Mouse (Mus musculus): ENCODE measurements at regions not wholly inside any gene's neighbourhood (a gene's known extent, or its start where the extent isn't known, plus 50 kb on each side); places are given as distances from the start of the nearest gene placed in this dataset.

- no peak for DNase-seq (ENCODE audit: low spot score in 2 of 2)
These were observed 124.7 kb upstream of the Defb41 start for GRCm38 (mm10) chr1:18389591-18389990.

GRCm38 (mm10) chr1:18384079-18384478 is 119.1 kb upstream of the Defb41 start:
- DNase-seq (ENCODE audit: low spot score in 2 of 2): no peak

GRCm38 (mm10) chr1:18359951-18360731 is 95.2 kb upstream of the Defb41 start:
- no peak for DNase-seq (ENCODE audit: low spot score in 2 of 2)

- no peak for DNase-seq (ENCODE audit: low spot score in 2 of 2)
These were observed 73.9 kb upstream of the Defb41 start for GRCm38 (mm10) chr1:18338871-18339270.
